Mouse (Mus musculus) T-helper 17 cell (primary cell): ENCODE data around the gene Glyat.
"Not testable (repeated sequence)": the region's sequence is repeated elsewhere in the genome, so short reads cannot be mapped to it uniquely, and the experiment has no call there.

Experiments
- in situ Hi-C, 2 experiments: fragments of 300-600 bp; cut with MboI, MseI; formaldehyde crosslinking; loops; 1 replicate in 1 of 2; 2 replicates in 1 of 2; pipeline ENCODE4 v1.15.1; 2025; ENCODE audit warnings: high pct_unique_total_duplicates in 2 of 2

Glyat gene

GRCm38 (mm10) chr19:12633176-12633575 is at the start of gene Glyat:
Gene Glyat (plus strand): TSS chr19:12633308.
- in situ Hi-C loops = no loop called here

DNA sequence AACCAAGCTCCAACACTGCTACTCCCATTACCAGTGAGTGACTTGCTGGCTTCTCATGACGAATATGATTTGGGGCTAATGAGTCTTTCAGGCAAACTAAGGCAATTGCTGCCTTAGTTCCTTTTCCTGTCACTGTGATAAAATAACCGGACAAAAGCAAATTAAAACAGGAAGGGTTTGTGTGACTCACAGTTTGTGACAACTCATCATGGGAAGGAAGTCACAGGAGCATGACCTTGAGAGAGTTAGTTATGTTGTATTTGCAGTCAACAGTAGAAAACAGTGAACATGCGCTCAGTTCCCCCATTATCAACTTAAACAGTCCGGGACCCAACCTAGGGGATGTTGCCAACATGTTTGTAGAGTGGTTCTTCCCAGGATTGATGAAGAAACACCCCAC is 47.8 kb upstream of the Glyat start:
- in situ Hi-C loops = no loop called here

DNA sequence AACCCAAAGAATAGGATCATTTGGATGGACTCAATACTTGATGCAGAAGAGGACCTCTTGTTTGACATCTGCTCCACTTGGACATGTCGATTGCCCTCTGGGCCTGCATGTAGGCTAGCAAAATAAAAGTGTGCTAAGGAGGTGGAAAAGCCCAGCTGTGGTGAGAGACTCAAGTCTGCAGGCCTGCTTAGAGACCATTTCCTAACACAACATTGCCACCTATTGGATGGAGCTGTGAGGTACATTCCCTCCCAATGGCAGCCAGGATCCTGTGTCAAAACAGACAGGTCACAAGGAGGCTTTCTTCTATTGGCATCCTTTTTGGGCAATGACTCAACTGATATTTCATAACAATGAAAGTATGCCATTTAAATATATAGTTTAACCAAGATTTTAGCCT is 41.2 kb upstream of the Glyat start:
- in situ Hi-C loops = loop anchor here (5.0 to 10.0 kb wide), 3 partner anchors 35 to 233 kb away; no protein-coding TSS in a partner anchor

DNA sequence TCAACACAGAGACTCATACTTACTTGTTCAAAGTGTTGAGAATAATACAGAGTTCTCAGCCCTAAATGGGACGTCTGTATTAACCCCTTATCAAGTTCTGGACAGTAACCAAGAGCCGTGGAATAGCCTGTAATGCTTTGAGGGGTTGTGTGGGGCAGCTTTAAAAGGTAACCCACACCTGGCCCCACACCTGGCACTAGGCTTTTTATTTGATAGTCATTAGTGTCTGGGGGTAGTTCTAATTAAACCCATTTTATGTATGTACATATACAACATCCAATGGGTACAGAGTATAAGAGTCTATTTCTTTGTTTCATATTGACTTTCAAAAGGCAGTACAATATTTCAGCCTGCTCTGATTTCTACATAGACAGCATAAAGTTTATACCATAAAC is 38.0 kb upstream of the Glyat start:
- in situ Hi-C loops = loop anchor here in 1 of 2 experiments (10.0 kb wide), 1 partner anchor 230 kb away; no protein-coding TSS in a partner anchor

GRCm38 (mm10) chr19:12595530-12596289 is 37.4 kb upstream of the Glyat start:
- in situ Hi-C loops = loop anchor here in 1 of 2 experiments (10.0 kb wide), 1 partner anchor 229 kb away; no protein-coding TSS in a partner anchor

- in situ Hi-C loops = loop anchor here in 1 of 2 experiments (10.0 kb wide), 1 partner anchor 228 kb away; no protein-coding TSS in a partner anchor
These were observed 36.6 kb upstream of the Glyat start for GRCm38 (mm10) chr19:12596290-12597072.

DNA sequence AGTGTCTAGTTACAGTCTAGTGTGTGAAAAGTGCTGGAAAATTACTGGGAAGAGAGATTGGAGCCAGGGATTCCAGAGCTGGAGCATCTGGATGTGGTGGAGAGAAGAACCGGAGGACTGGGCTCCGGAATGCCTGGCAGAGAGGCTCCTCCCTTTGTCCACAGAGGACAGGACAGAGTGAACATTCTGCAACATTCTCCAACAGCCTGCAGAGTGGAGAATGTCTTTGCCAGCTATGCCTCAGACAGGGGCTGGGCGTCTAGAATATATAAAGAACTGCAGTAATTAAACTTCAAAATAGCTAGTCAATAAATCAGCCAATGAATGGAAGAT is 36.1 kb upstream of the Glyat start:
- in situ Hi-C loops = loop anchor here in 1 of 2 experiments (10.0 kb wide), 1 partner anchor 228 kb away; no protein-coding TSS in a partner anchor

GRCm38 (mm10) chr19:12598674-12599073 is 34.4 kb upstream of the Glyat start:
- in situ Hi-C loops = loop anchor here in 1 of 2 experiments (10.0 kb wide), 1 partner anchor 226 kb away; no protein-coding TSS in a partner anchor

DNA sequence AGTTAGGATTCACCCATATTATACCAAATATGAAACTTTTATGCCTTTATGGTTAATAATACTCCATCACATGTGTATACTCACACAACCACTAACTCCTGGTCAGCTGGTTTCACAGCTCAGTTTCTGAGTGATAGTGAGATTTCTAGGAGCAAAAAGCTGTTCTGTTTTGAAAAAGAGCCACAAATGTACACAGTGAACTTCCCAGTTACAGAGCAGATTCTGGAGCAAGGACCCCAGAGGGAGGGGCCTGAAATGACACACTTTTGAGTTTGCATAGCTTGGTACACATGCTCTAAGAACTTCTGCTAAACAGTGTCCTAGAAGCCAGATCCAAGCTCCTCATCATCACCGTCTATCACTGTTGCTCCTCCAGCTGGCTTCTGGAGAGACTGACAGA is 33.4 kb upstream of the Glyat start, which contains the start of gene Gm4952:
Gm4952 (plus strand) TSS at position 301 of the 400 bp plus-strand sequence.
- in situ Hi-C loops = loop anchor here (10.0 kb wide), 2 partner anchors 225 to 275 kb away; no protein-coding TSS in a partner anchor

DNA sequence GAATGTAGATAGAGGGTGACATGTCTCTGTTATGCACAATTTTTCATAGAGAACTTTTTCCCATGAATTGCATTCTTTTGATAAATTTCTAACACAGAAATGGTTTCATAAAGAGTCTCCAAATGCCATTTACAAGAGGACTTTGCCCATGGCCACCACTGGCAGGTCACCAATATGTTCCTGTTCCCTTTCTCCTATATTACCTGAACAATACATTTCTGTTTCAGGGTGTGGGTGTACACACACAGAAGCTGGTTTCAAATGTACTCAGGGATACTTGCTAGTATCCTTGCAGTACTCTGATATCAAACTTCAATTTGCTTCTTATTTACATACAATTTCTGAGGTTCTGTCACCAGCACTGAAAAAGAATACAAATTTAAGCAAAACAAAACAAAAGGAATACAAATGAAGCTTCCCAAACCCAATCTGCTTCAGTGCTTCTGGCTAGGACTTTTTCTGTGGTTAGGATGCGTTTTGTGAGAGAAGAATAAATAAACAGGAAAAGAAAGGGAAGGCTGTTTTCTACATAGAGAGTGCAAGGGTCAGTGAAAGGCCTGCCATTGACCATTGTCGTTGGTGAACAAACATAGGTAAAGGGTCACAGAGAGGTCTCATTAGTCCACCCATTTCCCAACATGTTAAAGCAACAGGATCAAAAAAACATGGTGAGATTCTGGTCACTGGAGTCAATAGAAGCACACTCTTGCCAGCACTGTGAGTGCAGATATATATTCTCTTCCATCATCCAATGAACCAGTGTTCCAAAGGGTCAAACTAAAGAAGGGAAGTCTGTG is 32.2 kb upstream of the Glyat start:
- in situ Hi-C loops = loop anchor here in 1 of 2 experiments (10.0 kb wide), 1 partner anchor 274 kb away; no protein-coding TSS in a partner anchor

GRCm38 (mm10) chr19:12608336-12608735 is 24.8 kb upstream of the Glyat start:
- in situ Hi-C loops = loop anchor here in 1 of 2 experiments (10.0 kb wide), 1 partner anchor 266 kb away; no protein-coding TSS in a partner anchor

- in situ Hi-C loops = no loop called here
These were observed 19.5 kb upstream of the Glyat start for GRCm38 (mm10) chr19:12613646-12614045.

DNA sequence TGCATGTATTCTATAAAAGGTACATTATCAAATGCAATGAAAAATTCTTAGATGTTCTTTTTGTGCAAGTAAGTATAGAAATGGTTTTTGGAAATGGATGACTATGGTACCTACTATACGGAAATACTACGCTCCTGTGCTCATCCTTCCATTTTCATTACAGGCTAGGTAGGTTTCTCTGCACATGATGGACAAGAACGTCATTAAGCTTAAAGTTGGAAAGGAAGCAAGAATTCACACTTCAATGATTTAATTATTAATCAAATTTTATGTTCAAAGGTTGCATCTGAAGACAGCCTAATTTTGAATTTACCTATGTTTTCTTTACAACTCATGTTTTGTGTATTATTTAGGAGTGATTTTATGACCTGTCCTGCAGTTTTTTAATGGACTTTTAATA is 1.2 kb downstream of the Glyat start:
- in situ Hi-C loops = no loop called here

DNA sequence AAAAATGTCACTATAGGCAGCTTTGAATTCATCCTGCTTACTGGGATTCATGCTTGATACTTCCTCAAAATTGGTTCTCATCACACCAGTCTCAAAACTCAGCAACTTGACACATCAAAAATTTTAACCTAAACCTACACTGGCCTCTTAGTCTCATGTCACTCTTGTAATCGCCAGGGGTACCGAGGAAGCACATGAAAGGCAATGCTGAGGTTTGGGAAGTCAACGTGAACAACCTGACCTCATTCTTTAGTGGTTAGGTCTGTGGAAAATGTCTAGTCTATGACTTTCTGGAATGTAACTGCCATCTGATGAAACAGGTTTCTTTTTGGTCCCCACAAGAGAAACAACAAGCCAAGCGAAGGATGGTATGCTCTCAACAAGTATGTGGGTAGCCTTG is 1.9 kb downstream of the Glyat start:
- in situ Hi-C loops = no loop called here

GRCm38 (mm10) chr19:12636863-12637262 is 3.8 kb downstream of the Glyat start:
- in situ Hi-C loops = no loop called here

DNA sequence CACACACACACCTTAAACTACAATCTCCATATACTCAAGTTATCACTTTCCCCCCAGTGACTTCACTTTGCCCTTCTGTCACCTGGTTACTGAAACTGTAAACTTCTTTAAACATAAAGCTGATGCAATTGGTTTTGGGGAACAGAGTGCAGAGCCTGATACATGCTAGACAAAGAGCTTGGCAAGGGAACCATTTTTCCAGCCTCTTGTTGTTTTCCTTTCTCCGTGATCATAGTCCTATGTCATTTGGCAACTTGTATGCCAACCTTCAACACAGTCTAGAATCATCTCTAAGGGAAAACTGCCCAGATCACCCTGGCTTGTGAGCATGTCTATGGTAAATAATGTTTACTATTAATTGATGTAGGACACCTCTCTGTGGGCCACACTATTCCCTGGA is 4.9 kb downstream of the Glyat start:
- in situ Hi-C loops = no loop called here

GRCm38 (mm10) chr19:12649511-12649910 is 16.4 kb downstream of the Glyat start:
- in situ Hi-C loops = no loop called here

- in situ Hi-C loops = no loop called here
These were observed 33.0 kb downstream of the Glyat start for GRCm38 (mm10) chr19:12666156-12666555.

DNA sequence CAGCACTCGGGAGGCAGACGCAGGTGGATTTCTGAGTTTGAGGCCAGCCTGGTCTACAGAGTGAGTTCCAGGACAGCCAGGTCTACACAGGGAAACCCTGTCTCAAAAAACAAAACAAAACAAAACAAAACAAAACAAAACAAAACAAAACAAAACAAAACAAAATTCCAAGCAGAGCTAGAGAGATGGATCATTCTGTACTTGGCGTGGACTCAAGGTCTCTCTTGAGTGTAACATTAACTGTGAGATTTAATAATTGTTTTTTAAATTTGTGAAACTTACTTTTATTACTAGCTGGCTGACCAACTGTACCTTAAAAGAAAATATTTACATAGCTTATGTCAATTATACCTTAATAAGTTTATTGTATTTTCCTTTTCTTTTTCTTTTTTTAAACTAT is 35.5 kb downstream of the Glyat start:
- in situ Hi-C loops = not testable (repeated sequence)

- in situ Hi-C loops = no loop called here
These were observed 37.0 kb downstream of the Glyat start, which contains the start of gene Olfr1442 for GRCm38 (mm10) chr19:12670139-12670538. Gene Olfr1442 (plus strand): TSS chr19:12670439.

DNA sequence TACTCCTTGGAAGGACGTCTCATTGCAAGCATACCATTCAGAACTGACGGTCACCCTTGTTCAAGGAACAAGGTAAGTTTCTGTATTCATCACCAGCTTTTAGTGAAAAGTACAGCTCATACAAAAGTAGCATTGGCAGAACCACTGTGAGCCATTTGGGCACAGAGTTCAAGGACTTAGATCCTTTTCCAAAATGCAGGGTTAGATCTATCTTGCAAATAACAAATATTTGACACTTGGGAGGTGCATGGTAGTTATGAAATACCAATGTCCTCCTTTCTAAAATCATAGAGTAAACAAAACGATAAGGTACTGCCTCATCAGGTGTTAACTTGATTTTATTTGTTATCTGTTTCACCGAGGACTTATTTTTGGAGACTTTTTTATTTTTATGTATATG is 37.9 kb downstream of the Glyat start:
- in situ Hi-C loops = no loop called here
